Mouse (Mus musculus): Measurements from ENCODE around the gene BC048679. TPM values are rescaled to one million over a fixed set of nuclear protein-coding genes. Genes with fewer than 3 reads are reported as not detected.
"Not testable (repeated sequence)": the region's sequence is repeated elsewhere in the genome, so short reads cannot be mapped to it uniquely, and the experiment has no call there.

Gene BC048679
- total RNA-seq, 2 experiments from 2014 or later: not detected

DNA sequence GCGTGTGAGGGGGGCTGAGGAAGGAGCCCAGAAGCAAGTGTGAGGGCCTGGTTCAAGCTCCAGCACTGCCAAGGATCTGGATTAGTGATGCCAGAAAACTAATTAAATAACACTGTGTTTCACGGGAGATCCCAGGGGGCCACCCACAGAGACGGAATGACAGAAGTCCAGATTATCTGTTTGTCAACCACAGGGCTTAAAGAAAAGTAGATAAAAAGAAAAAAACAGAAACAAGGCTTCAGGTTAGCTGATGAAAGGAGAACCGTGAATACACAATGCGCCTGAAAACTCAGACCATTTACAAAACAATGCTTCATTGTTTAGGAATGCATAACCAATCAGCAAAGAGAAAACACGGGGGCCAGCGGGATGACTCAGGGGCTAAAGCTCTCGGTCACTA is 17.3 kb downstream of the BC048679 start:
- DNase-seq (ENCODE audit: low spot score in 2 of 2): no peak
- intact Hi-C loops (cut with DNase I): no loop called here

DNA sequence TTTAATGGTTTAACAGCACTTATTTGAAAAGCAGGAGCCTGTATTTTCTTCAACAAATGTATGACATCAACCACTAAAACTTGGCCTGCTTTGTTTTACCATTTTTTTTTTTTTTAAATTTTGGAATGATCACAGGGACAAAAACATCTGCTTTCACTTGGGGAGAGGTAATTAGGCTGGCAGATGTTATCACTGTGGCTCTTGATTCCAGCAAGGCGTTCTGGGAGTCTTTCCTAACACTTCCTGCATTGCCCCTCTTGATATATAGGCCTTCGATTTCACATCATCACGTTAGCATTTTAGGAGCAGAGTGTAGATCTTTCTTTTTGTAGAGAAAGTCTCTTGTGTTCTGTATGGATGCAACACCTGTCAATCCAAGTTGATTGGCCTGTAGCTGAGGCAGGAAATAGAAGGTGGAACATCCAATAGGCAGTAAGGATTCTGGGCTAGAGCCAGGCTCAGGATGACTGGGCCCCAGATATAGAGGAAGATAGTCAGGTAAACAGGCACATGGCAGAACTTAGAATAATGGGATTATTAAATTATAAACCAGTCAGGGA is 18.5 kb downstream of the BC048679 start:
- intact Hi-C loops (cut with DNase I): no loop called here

DNA sequence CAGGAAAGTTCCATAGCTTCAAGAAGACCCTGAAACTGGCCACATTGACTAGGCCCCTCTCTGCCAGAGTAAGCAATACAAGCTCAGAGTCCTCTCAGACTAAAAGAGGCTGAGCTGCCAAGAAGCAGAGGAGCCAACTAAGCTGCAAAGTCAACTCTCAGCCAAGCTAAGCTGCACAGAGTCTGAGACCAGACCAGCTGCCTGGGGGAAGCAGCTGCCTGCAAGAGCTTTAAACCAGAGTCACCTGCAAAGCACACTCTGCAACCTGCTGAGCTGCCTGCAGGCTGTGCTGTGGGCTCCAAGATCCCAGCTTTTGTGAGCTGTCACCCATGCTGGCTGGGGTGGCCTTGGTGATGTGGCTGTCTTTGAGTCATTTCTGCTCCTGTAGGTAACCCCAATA is 19.8 kb downstream of the BC048679 start:
- DNase-seq (ENCODE audit: low spot score in 2 of 2); intact Hi-C loops (cut with DNase I): not testable (repeated sequence)

More for the DNA sequence above, 18.5 kb downstream of the BC048679 start:
- no peak for DNase-seq (ENCODE audit: low spot score in 2 of 2)

DNA sequence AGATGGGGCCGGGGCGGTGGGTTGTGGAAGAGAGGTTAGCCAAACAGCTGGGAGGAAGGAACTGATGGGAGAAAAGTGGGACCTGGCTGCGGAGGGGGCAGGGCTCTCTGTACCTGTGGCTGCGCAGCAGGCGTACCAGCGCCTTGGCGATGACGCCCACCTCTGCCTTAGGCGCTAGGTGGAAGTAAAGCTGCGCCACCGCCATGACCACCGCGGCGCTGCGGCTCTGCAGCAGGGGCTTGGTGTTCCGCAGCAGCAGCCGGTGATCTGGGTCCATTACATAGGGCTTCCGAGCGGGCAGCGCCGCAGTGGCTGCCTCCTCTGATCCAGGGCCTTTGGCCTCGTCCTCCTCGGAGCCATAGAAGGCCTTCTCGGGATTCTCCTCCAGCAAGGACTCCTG is 21.2 kb downstream of the BC048679 start:
- intact Hi-C loops (cut with DNase I): no loop called here
- DNase-seq (ENCODE audit: low spot score in 2 of 2): no peak

DNA sequence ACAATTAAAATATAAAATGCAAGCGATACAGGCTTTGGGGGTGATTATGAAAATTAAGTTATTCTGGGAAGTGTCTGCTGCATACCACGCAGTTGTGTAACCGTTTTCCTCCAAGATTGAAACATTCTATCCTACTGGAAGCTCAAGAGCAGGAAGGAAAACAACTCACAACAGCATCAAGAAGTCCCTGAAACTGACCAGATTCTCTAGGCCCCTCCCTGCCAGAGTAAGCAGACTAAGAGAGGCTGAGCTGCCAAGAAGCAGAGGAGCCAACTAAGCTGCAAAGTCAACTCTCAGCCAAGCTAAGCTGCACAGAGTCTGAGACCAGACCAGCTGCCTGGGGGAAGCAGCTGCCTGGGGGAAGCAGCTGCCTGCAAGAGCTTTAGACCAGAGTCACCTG is 22.9 kb downstream of the BC048679 start:
- intact Hi-C loops (cut with DNase I): no loop called here

DNA sequence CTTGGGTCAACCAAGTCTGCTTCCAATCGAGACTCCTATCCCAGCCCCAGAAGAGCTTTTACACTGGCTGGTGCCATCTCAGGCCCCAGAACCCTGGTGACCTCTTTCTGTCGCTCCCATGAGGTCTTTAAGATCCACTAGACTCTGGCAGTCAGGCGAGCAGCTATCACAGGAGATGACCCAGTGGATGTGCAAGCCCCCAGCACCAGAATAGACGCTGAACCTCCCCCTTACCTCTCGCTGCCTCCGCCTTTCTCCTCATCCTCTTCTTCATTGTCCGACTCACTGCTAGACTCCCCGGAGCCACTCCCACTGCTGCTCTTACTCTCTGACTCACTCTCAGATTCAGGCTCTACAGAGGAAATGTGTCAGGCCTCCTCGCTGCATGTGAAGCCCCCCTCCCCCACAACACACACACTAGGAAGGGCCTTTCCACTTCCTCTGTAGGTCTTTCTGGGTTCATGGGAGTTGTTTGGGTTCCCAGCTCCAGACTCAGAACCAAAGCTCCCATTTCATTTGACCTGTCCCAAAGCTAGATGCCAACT is 33.1 kb downstream of the BC048679 start:
- intact Hi-C loops (cut with DNase I): no loop called here
- no peak for DNase-seq (ENCODE audit: low spot score in 2 of 2)

More for the DNA sequence above, 22.9 kb downstream of the BC048679 start:
- DNase-seq (ENCODE audit: low spot score in 2 of 2): peak in 1 of 2 experiments; percentile 54

DNA sequence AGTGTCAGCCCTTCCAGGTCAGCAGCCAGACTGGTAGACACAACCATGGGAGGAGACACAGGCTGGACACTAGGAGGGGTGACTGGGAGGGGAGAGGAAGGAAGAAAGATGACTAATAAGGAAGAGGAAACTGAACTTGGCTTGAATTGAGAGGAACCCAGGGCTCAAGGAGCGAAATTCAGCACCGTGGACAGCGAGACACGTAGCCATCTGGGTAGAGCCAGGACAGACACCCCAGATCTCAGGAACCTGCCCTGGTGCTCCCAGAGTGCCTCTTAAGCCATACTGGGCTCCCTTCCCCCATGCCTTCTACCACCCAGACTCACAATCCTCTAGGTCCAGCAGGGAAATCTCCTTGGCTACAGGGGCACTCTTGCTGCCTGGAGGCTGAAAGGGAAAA is 34.0 kb downstream of the BC048679 start:
- intact Hi-C loops (cut with DNase I): no loop called here
- DNase-seq (ENCODE audit: low spot score in 2 of 2): no peak

DNA sequence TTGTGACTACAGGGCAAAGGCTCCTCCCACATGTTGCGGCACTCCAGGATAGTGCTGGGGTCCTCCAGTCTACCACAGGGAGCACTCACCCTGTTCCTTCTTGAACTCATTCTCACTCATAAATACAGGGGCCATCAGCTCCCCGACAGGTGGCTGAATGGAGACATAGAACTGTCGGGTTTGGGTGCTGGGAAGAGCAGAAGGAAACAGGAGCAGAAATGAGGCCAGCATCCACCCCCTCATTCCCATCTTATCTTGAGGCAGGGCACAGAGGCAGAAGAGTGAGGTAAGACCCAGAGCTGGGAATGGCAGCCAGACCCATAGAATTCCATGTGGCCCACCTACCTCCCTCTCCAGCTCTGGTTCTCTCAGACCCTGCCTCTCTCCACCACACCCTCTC is 35.3 kb downstream of the BC048679 start:
- DNase-seq (ENCODE audit: low spot score in 2 of 2): peak in 1 of 2 experiments; percentile 26
- intact Hi-C loops (cut with DNase I): no loop called here

DNA sequence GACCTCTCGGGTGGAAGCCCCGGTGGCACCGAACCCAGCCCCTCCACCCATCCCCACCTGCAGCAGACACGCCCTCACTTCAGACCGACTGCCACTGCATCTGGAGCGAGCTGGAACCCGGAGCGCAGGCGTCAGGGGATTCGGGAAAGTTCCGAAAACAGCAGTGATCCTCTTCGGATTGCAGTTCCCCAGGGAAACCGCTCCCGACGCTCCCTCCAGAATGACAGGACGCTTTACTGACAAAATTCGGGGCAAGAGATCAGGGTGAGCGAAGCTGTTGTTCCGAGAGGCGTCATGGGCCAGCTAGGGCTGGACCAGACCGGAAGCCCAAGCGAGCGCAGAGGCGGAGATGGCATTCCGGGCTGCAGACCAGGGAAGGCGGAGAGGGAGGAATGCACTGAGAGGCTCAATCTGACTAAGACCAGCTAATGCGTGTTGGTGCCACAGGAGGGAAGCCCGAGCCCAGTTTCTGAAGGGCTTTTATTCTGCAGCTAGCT is 42.9 kb downstream of the BC048679 start, which contains the start of gene Cpeb1:
Gene Cpeb1, minus strand, starts transcription at position 311 of the 497 bp plus-strand sequence.
- intact Hi-C loops (cut with DNase I): loop anchor here (5.0 to 10.0 kb wide), 3 partner anchors 37 to 320 kb away; partner anchors contain the start of genes Ap3b2 and Whamm

DNA sequence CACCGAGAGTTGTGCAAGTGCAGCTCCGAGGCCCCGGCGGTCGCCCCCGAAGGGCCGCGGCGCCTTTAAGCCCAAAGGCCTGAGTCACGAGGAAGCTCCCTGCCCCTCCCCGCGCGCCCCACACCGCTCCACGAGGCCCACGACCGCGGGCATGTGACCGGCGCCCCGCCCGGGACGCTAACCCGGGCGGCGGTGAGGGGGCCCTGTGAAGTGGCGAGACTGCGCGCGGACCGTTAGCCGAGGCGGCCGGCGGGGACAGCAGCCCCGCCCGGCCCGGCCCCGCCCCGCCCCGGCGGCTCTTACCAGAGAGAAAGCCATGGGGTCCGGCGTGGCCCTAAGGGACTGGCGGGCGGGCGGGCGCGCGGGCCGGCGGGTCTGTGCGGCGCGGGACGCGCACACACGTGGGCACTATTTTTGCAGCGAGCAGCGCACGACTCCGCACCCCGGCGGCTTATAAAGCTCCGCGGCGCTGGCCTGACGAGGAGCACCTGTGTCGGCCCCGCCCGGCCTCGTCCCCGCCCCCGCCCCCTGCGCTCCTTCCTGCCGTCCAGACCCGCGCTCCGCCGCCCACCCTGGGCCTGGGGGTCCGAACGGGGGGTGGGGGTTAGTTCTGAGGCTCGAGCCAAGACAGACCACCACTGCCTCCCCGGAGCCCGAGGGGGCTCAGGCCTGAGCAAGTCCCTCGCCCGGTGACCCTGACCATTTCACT is 43.6 kb downstream of the BC048679 start:
- intact Hi-C loops (cut with DNase I): loop anchor here (5.0 to 10.0 kb wide), 3 partner anchors 38 to 320 kb away; partner anchors contain the start of genes Ap3b2 and Whamm
- peak; percentile 62 to 63 for DNase-seq (ENCODE audit: low spot score in 2 of 2)

More for the DNA sequence above, 42.9 kb downstream of the BC048679 start, which contains the start of gene Cpeb1:
- DNase-seq (ENCODE audit: low spot score in 2 of 2): peak; percentile 66 to 83

DNA sequence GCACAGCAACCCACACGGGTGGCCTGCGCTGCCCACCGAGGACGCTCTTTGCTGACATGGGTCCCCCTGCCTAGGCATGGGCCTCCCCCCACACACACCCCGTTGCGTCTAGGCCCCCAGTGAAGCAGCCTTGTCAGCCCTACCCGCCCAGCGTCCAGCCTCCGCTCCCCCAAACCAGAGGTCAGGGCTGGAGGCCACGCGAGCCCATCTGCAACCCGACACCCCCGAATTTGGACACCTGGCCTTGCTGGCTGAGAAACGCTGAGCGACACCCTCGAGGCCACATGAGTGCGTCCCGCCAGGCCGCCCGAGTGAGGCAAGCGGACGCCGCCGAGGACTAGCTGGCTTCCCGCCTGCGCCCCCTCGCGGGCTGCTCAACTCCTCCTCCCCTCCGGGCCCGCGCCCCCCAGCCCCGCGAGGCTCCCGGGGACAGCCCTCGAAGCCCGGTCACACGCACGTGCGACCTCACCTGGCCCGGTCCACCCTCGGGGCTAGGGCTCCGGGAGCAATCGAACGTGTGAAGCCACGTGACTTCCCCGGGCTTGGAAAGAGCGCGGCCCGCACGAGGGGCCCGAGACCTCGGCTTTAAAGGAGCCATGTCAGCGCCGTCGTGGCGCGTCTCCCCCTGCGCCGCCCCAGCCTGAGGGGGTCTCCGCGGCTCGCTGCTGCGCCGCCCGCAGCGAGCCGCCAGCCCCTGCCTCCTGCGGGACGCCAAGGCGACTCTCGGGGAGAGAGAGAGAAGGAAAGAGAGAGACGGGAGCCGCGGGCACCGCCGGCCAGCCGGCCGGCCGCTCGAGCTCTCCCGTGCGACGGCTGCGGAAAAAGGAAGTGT is 44.4 kb downstream of the BC048679 start:
- intact Hi-C loops (cut with DNase I): loop anchor here (10.0 kb wide), 2 partner anchors 121 to 321 kb away; partner anchors contain the start of gene Whamm
- DNase-seq (ENCODE audit: low spot score in 2 of 2): peak; percentile 37 to 41

DNA sequence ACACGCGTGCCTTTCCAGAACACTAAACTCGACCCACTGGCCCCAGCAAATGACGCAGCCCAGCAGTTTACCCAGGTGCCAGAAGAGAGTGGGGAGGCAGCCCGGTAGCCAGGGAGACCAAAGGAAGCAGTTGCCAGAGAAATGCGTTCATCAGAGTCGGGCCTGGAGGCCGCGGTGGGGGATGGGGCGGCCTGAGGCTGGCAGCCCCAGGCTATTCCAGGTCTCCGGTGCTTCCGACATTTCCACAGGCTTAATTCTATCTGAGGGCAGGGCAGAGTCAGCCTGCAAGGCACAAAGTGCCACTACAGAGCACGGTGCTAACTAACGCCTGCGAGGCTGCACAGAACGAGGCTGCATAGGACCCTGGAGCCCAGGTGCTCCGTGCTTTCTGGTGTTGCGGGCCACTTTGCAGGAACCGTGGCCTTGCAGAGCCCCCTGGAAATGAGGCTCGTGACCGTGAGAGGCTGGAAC is 45.1 kb downstream of the BC048679 start:
- DNase-seq (ENCODE audit: low spot score in 2 of 2): peak in 1 of 2 experiments; percentile 58
- intact Hi-C loops (cut with DNase I): loop anchor here (10.0 kb wide), 2 partner anchors 122 to 322 kb away; partner anchors contain the start of gene Whamm

Other genes starting within 250 kb of the BC048679 start
- 100 to 1,000 TPM; 484 TPM for gene Rps17, start 153.0 kb downstream of the BC048679 start, total RNA-seq (2021)
- gene Cpeb1, start 42.8 kb downstream of the BC048679 start, total RNA-seq (2021): 10 to 100 TPM; 36.1 to 37.0 TPM
- gene Ap3b2, start 4.4 kb downstream of the BC048679 start, total RNA-seq (2021): 100 to 1,000 TPM; 144 to 149 TPM
- gene Fsd2, start 68.7 kb upstream of the BC048679 start, total RNA-seq (2021): under 1 TPM in 1 of 2 experiments, not detected in 1; 0.24 TPM
- gene Whamm, start 73.0 kb upstream of the BC048679 start, total RNA-seq (2021): 10 to 100 TPM; 15.4 to 15.5 TPM
- gene Homer2, start 209.2 kb upstream of the BC048679 start, total RNA-seq (2021): 10 to 100 TPM; 74.9 to 79.6 TPM

All from left cerebral cortex, postnatal 14 days (tissue).